Mouse (Mus musculus) liver, postnatal 0 days (tissue): ENCODE data around the gene Slc46a2. TPM values are rescaled to one million over a fixed set of nuclear protein-coding genes. Genes with fewer than 3 reads are reported as not detected.

Experiments
- ATAC-seq: fragments of 200-750 bp; cut with Nextera tagmentation; 2 replicates; pipeline ENCODE4 v1.8.0; 2017; ENCODE audit warnings: mild to moderate bottlenecking, moderate library complexity
- DNase-seq: peaks from one replicate; pipeline ENCODE4 v3.0.0-alpha.2; 2016
- H3K27ac ChIP-seq: fragments of 300-500 bp; sonication (generic); 2 replicates; pipeline ENCODE4 v1.5.1; 2014; ENCODE audit warnings: antibody characterized with exemption, moderate library complexity, mild to moderate bottlenecking, low read depth
- H3K27me3 ChIP-seq: fragments of 300-500 bp; sonication (generic); 2 replicates; pipeline ENCODE4 v1.6.1; 2014; ENCODE audit warnings: low read length, control low read depth, mixed read lengths; ENCODE audit not compliant: insufficient read depth
- H3K36me3 ChIP-seq: fragments of 300-500 bp; sonication (generic); replicated peaks from 2 replicates; pipeline ENCODE4 v1.6.1; 2014; ENCODE audit warnings: mild to moderate bottlenecking, control low read depth, low read length, moderate library complexity, mixed read lengths; ENCODE audit not compliant: insufficient read depth
- H3K4me1 ChIP-seq: fragments of 300-500 bp; sonication (generic); 2 replicates; pipeline ENCODE4 v1.6.1; 2014; ENCODE audit warnings: antibody characterized with exemption, mild to moderate bottlenecking, control low read depth; ENCODE audit not compliant: insufficient read depth
- H3K4me2 ChIP-seq: fragments of 300-500 bp; sonication (generic); 2 replicates; pipeline ENCODE4 v1.6.1; 2014; ENCODE audit warnings: low read depth, mild to moderate bottlenecking, low read length, moderate library complexity, mixed read lengths
- H3K4me3 ChIP-seq: fragments of 300-500 bp; sonication (generic); 2 replicates; pipeline ENCODE4 v1.5.1; 2014; ENCODE audit warnings: low read depth, low read length
- H3K9ac ChIP-seq: fragments of 300-500 bp; sonication (generic); replicated peaks from 2 replicates; pipeline ENCODE4 v1.6.1; 2014; ENCODE audit warnings: mild to moderate bottlenecking, moderate library complexity
- H3K9me3 ChIP-seq: fragments of 300-500 bp; sonication (generic); 2 replicates; pipeline ENCODE4 v1.6.1; 2016; ENCODE audit warnings: mild to moderate bottlenecking, control low read depth, low read length, mixed read lengths
- CTCF ChIP-seq: sonication (generic); IDR thresholded peaks from 2 replicates; pipeline ENCODE4 v1.5.1; 2016; ENCODE audit warnings: antibody characterized with exemption, low read depth
- EP300 ChIP-seq: IDR thresholded peaks from 2 replicates; pipeline ENCODE4 v1.6.1; 2016; ENCODE audit warnings: antibody characterized with exemption, low read depth, mild to moderate bottlenecking
- WGBS: fragments of 180-500 bp; shearing (Covaris S2); extraction: QIAGEN DNeasy Blood & Tissue Kit; methylation state at CpG from one replicate; pipeline ENCODE4 v1.1.7; 2014; ENCODE audit not compliant: insufficient replicate concordance; 5-methylcytosine and 5-hydroxymethylcytosine counted together
- polyA plus RNA-seq: library from polyadenylated mRNA; unstranded; fragments of >200 nt; fragmentation: Nextera tagmentation; extraction: Ambion mirVana; gene quantifications from 2 replicates; pipeline ENCODE4 v1.2.1, GENCODE M21; 2015

Slc46a2 gene
- polyA plus RNA-seq, 1 experiment from 2014 or later: not detected

DNA sequence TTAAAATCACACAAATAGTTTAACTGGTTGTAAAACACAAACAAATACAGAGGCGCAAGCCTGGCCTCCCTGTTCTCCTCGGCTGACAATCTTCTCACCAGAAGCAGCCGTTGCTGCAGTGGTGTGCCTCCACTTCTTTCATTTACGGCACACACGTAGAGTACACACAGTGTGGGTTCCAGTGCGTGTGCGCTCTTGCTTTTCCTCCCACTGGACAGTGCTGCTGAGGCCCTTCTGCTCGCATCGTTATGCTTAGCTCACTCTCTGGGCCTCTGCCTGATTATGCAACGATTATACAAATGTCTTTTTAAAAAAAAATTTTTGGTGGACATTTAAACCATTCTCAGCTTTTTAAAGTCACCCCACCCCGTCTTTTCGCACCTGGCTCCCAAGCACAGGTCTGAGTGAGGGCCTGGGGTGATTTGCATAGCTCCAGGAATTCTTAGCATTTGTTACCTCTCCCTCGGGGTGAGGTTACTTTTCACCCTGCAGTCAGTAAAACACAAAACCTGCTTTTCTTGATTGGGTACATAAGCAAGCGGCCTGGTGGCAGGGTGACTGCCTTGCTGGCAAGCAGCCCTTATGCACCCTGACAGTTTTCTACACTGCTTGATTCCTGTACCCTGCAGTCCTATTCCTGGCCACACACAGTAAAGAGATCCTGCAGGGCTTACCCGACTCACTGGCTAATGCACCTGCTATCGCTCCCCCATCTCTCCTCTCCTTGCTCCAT, 55.0 kb downstream of the Slc46a2 start:
- H3K4me2 ChIP-seq: no peak overlapping the region
- H3K36me3 ChIP-seq: 0 out of 2 replicates have a peak, but pooled peaks cover 2% of the 10 kb centered on the region
- H3K4me1 ChIP-seq: peaks cover 11% of the 10 kb centered on the region
- no peak overlapping the region for H3K4me3 ChIP-seq
- DNase-seq: no peak
- H3K27me3 ChIP-seq: no peaks in the 10 kb centered on the region
- H3K9me3 ChIP-seq: no peaks in the 10 kb centered on the region
- H3K27ac ChIP-seq: no peak overlapping the region
- H3K9ac ChIP-seq: no peak overlapping the region
- no peak for TF ChIP-seq EP300
- TF ChIP-seq CTCF: no peak
- no peak for ATAC-seq
- 65% methylated on average over 16 of the region's 16 CpGs for WGBS

Other genes starting within 250 kb of the Slc46a2 start
- 11.2 and 12.6 TPM in 2 replicates for gene Inip, start 113.5 kb downstream of the Slc46a2 start, polyA plus RNA-seq
- gene Snx30, start 109.2 kb downstream of the Slc46a2 start, polyA plus RNA-seq: 3.5 and 4.5 TPM in 2 replicates
- gene Mup4, start 45.7 kb upstream of the Slc46a2 start, polyA plus RNA-seq: not detected in 2 replicates
- not detected in 2 replicates for gene Mup6, start 49.2 kb upstream of the Slc46a2 start, polyA plus RNA-seq
- gene Mup7, start 155.4 kb upstream of the Slc46a2 start, polyA plus RNA-seq: not detected in 2 replicates
- not detected in 2 replicates for gene Mup2, start 239.2 kb upstream of the Slc46a2 start, polyA plus RNA-seq